Mouse (Mus musculus): ENCODE data around the gene Ccdc189. TPM values are rescaled to one million over a fixed set of nuclear protein-coding genes. Genes with fewer than 3 reads are reported as not detected.

Ccdc189 gene
- polyA plus RNA-seq, 1 experiment from 2014 or later: 10.8 TPM

GRCm38 (mm10) chr7:127614091-127614490 lies 25.7 kb upstream of the Ccdc189 start:
- WGBS: 16% methylated on average over 8 of the region's 8 CpGs
- H3K4me2 ChIP-seq: peak overlapping the region; percentile 91
- no peaks in the 10 kb centered on the region for H3K27me3 ChIP-seq (replicated peaks)
- ATAC-seq (replicated peaks): no peak
- H3K9ac ChIP-seq: peak overlapping the region; percentile 96
- peak overlapping the region; percentile 92; the same call in 1 of the 2 replicates for H3K27ac ChIP-seq
- peaks cover 35% of the 10 kb centered on the region for H3K36me3 ChIP-seq (replicated peaks)
- peaks cover 29% of the 10 kb centered on the region for H3K4me1 ChIP-seq
- peak overlapping the region; percentile 97 for H3K4me3 ChIP-seq
- H3K9me3 ChIP-seq: no peaks in the 10 kb centered on the region

- H3K4me1 ChIP-seq: peaks cover 29% of the 10 kb centered on the region
- H3K36me3 ChIP-seq (replicated peaks): peaks cover 40% of the 10 kb centered on the region
- H3K27ac ChIP-seq: no peak overlapping the region
- WGBS: 92% methylated on average over 8 of the region's 8 CpGs
- H3K4me2 ChIP-seq: peak overlapping the region; percentile 91
- ATAC-seq (replicated peaks): no peak
- H3K4me3 ChIP-seq: peak overlapping the region; percentile 97; the same call in 1 of the 2 replicates
- H3K9ac ChIP-seq: peak overlapping the region; percentile 96; the same call in 1 of the 2 replicates
- H3K27me3 ChIP-seq (replicated peaks): no peaks in the 10 kb centered on the region
- H3K9me3 ChIP-seq: no peaks in the 10 kb centered on the region
These were observed 25.1 kb upstream of the Ccdc189 start for GRCm38 (mm10) chr7:127613501-127613900.

- Histone ChIP-seq H3K9ac (no peak overlapping the region), H3K4me2 (no peak overlapping the region), H3K4me1 (peaks cover 23% of the 10 kb centered on the region), H3K9me3 (no peaks in the 10 kb centered on the region), H3K27me3 (replicated peaks) (no peaks in the 10 kb centered on the region), H3K4me3 (no peak overlapping the region), H3K27ac (no peak overlapping the region), H3K36me3 (replicated peaks) (peaks cover 46% of the 10 kb centered on the region)
- 96% methylated on average over 26 of the region's 26 CpGs for WGBS
- no peak for ATAC-seq (replicated peaks)
These were observed 23.2 kb upstream of the Ccdc189 start for GRCm38 (mm10) chr7:127611561-127611960.

- H3K9ac ChIP-seq: no peak overlapping the region
- no peak overlapping the region for H3K4me2 ChIP-seq
- no peak for ATAC-seq (replicated peaks)
- H3K27me3 ChIP-seq (replicated peaks): no peaks in the 10 kb centered on the region
- no peak overlapping the region for H3K4me3 ChIP-seq
- H3K36me3 ChIP-seq (replicated peaks): peaks cover 46% of the 10 kb centered on the region
- no peaks in the 10 kb centered on the region for H3K9me3 ChIP-seq
- no peak overlapping the region for H3K27ac ChIP-seq
- 98% methylated on average over 29 of the region's 29 CpGs for WGBS
- peaks cover 18% of the 10 kb centered on the region for H3K4me1 ChIP-seq
These were observed 22.6 kb upstream of the Ccdc189 start for GRCm38 (mm10) chr7:127611011-127611410.

GRCm38 (mm10) chr7:127607150-127607549 lies 18.8 kb upstream of the Ccdc189 start:
- H3K27me3 ChIP-seq (replicated peaks): no peaks in the 10 kb centered on the region
- no peak overlapping the region for H3K9ac ChIP-seq
- no peaks in the 10 kb centered on the region for H3K4me1 ChIP-seq
- no peaks in the 10 kb centered on the region for H3K9me3 ChIP-seq
- H3K4me2 ChIP-seq: no peak overlapping the region
- H3K4me3 ChIP-seq: no peak overlapping the region
- no peak for ATAC-seq (replicated peaks)
- H3K36me3 ChIP-seq (replicated peaks): peaks cover 55% of the 10 kb centered on the region
- WGBS: 89% methylated on average over 6 of the region's 6 CpGs
- no peak overlapping the region for H3K27ac ChIP-seq

- Histone ChIP-seq H3K27me3 (replicated peaks) (no peaks in the 10 kb centered on the region), H3K9ac (no peak overlapping the region), H3K9me3 (no peaks in the 10 kb centered on the region), H3K4me1 (no peaks in the 10 kb centered on the region), H3K36me3 (replicated peaks) (peaks cover 37% of the 10 kb centered on the region), H3K4me2 (no peak overlapping the region), H3K4me3 (no peak overlapping the region), H3K27ac (no peak overlapping the region)
- WGBS: 94% methylated on average over 10 of the region's 10 CpGs
- no peak for ATAC-seq (replicated peaks)
These were observed 15.9 kb upstream of the Ccdc189 start for GRCm38 (mm10) chr7:127604256-127604655.

- Histone ChIP-seq H3K27ac (no peak overlapping the region), H3K27me3 (replicated peaks) (no peaks in the 10 kb centered on the region), H3K36me3 (replicated peaks) (peaks cover 35% of the 10 kb centered on the region), H3K9me3 (no peaks in the 10 kb centered on the region), H3K4me1 (no peaks in the 10 kb centered on the region), H3K4me2 (no peak overlapping the region), H3K9ac (no peak overlapping the region), H3K4me3 (no peak overlapping the region)
- 91% methylated on average over 2 of the region's 2 CpGs for WGBS
- ATAC-seq (replicated peaks): no peak
These were observed 14.5 kb upstream of the Ccdc189 start for GRCm38 (mm10) chr7:127602903-127603302.

GRCm38 (mm10) chr7:127601735-127602134 lies 13.3 kb upstream of the Ccdc189 start:
- 88% methylated on average over 4 of the region's 4 CpGs for WGBS
- no peak overlapping the region for H3K27ac ChIP-seq
- no peaks in the 10 kb centered on the region for H3K9me3 ChIP-seq
- H3K4me3 ChIP-seq: no peak overlapping the region
- H3K4me2 ChIP-seq: no peak overlapping the region
- no peak for ATAC-seq (replicated peaks)
- no peaks in the 10 kb centered on the region for H3K4me1 ChIP-seq
- H3K9ac ChIP-seq: no peak overlapping the region
- peaks cover 46% of the 10 kb centered on the region for H3K36me3 ChIP-seq (replicated peaks)
- no peaks in the 10 kb centered on the region for H3K27me3 ChIP-seq (replicated peaks)

- Histone ChIP-seq H3K4me2 (no peak overlapping the region), H3K27me3 (replicated peaks) (no peaks in the 10 kb centered on the region), H3K4me3 (no peak overlapping the region), H3K9ac (no peak overlapping the region), H3K27ac (no peak overlapping the region), H3K36me3 (replicated peaks) (peaks cover 58% of the 10 kb centered on the region), H3K9me3 (no peaks in the 10 kb centered on the region), H3K4me1 (no peaks in the 10 kb centered on the region)
- ATAC-seq (replicated peaks): no peak
- 96% methylated on average over 7 of the region's 7 CpGs for WGBS
These were observed 12.2 kb upstream of the Ccdc189 start for GRCm38 (mm10) chr7:127600612-127601011.

GRCm38 (mm10) chr7:127596747-127597146 lies 8.4 kb upstream of the Ccdc189 start:
- WGBS: 94% methylated on average over 17 of the region's 17 CpGs

GRCm38 (mm10) chr7:127592575-127592974 lies 4.2 kb upstream of the Ccdc189 start:
- H3K4me2 ChIP-seq: no peak overlapping the region
- peaks cover 73% of the 10 kb centered on the region for H3K36me3 ChIP-seq (replicated peaks)
- peaks cover 14% of the 10 kb centered on the region for H3K4me1 ChIP-seq
- H3K27me3 ChIP-seq (replicated peaks): no peaks in the 10 kb centered on the region
- no peak for ATAC-seq (replicated peaks)
- H3K27ac ChIP-seq: no peak overlapping the region
- WGBS: 93% methylated on average over 14 of the region's 14 CpGs
- no peak overlapping the region for H3K9ac ChIP-seq
- no peak overlapping the region for H3K4me3 ChIP-seq
- H3K9me3 ChIP-seq: no peaks in the 10 kb centered on the region

More at GRCm38 (mm10) chr7:127596747-127597146, 8.4 kb upstream of the Ccdc189 start:
- H3K27ac ChIP-seq: no peak overlapping the region
- no peak for ATAC-seq (replicated peaks)
- peaks cover 81% of the 10 kb centered on the region for H3K36me3 ChIP-seq (replicated peaks)
- H3K4me1 ChIP-seq: no peaks in the 10 kb centered on the region
- no peak overlapping the region for H3K4me2 ChIP-seq
- no peak overlapping the region for H3K9ac ChIP-seq
- H3K4me3 ChIP-seq: no peak overlapping the region
- no peaks in the 10 kb centered on the region for H3K9me3 ChIP-seq
- no peaks in the 10 kb centered on the region for H3K27me3 ChIP-seq (replicated peaks)

- H3K4me3 ChIP-seq: no peak overlapping the region
- peaks cover 59% of the 10 kb centered on the region for H3K36me3 ChIP-seq (replicated peaks)
- WGBS: 89% methylated on average over 10 of the region's 10 CpGs
- H3K27ac ChIP-seq: no peak overlapping the region
- peaks cover 22% of the 10 kb centered on the region for H3K4me1 ChIP-seq
- no peaks in the 10 kb centered on the region for H3K27me3 ChIP-seq (replicated peaks)
- H3K9me3 ChIP-seq: no peaks in the 10 kb centered on the region
- no peak overlapping the region for H3K9ac ChIP-seq
- no peak for ATAC-seq (replicated peaks)
- no peak overlapping the region for H3K4me2 ChIP-seq
These were observed 2.7 kb upstream of the Ccdc189 start for GRCm38 (mm10) chr7:127591108-127591507.

- H3K36me3 ChIP-seq (replicated peaks): peaks cover 44% of the 10 kb centered on the region
- H3K4me3 ChIP-seq: peak overlapping the region; percentile 77
- H3K4me1 ChIP-seq: peaks cover 22% of the 10 kb centered on the region
- no peak for ATAC-seq (replicated peaks)
- no peaks in the 10 kb centered on the region for H3K27me3 ChIP-seq (replicated peaks)
- 95% methylated on average over 9 of the region's 9 CpGs for WGBS
- no peaks in the 10 kb centered on the region for H3K9me3 ChIP-seq
- H3K4me2 ChIP-seq: peak overlapping the region; percentile 95
- no peak overlapping the region for H3K27ac ChIP-seq
- no peak overlapping the region for H3K9ac ChIP-seq
These were observed 1.2 kb upstream of the Ccdc189 start for GRCm38 (mm10) chr7:127589637-127590036.
